Mouse (Mus musculus) small intestine, adult 2 months (tissue): ENCODE results near the gene Dad1.

Experiments
- CTCF ChIP-seq: fragments of 200-500 bp; IDR thresholded peaks from 2 replicates; pipeline ENCODE4 v1.5.1; 2012; ENCODE audit warnings: low read depth, mild to moderate bottlenecking, control low read depth, inconsistent platforms, low read length, moderate library complexity, mixed read lengths; ENCODE audit not compliant: insufficient replicate concordance, insufficient read length; ENCODE audit errors: extremely low read depth
- POLR2A ChIP-seq: fragments of 200-500 bp; IDR thresholded peaks from 2 replicates; pipeline ENCODE4 v1.6.1; 2012; ENCODE audit warnings: low read depth, mild to moderate bottlenecking, control low read depth, inconsistent platforms, low read length, moderate library complexity

DNA sequence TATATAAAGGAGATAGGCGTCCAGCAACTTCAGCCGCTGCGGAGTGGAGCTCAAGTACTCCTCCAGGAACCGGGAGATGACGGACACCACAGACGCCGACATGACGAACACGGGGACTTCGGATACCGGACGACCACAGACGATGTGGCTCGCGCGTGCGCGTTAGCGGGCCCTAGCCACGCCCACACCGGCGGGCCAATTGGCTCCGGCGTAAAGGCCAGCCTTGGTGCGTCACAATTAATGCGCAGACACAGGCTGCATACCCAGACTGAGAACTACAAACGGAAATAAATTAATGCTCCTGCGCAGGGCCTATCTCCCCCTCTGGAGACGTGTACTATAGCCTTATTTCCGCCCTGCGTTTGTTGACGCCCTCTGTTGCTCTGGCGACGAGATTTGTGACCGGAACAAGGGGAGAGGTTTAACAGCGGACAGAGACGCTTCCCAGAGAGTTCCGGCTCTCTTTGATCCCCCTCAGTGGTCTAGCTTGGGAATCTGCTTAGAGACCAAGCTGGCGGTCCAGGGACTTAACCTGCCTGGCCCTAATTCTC lies at the start of gene Dad1, which contains the start of gene Abhd4:
- TF ChIP-seq CTCF: no peak
- TF ChIP-seq POLR2A: peak; percentile 81
